Mouse (Mus musculus): ENCODE measurements around the gene Slc47a2. TPM values are rescaled to one million over a fixed set of nuclear protein-coding genes. Genes with fewer than 3 reads are reported as not detected.
"Not testable (repeated sequence)": the region's sequence is repeated elsewhere in the genome, so short reads cannot be mapped to it uniquely, and the experiment has no call there.

The Slc47a2 gene
- polyA plus RNA-seq, 1 experiment from 2014 or later = not detected

DNA sequence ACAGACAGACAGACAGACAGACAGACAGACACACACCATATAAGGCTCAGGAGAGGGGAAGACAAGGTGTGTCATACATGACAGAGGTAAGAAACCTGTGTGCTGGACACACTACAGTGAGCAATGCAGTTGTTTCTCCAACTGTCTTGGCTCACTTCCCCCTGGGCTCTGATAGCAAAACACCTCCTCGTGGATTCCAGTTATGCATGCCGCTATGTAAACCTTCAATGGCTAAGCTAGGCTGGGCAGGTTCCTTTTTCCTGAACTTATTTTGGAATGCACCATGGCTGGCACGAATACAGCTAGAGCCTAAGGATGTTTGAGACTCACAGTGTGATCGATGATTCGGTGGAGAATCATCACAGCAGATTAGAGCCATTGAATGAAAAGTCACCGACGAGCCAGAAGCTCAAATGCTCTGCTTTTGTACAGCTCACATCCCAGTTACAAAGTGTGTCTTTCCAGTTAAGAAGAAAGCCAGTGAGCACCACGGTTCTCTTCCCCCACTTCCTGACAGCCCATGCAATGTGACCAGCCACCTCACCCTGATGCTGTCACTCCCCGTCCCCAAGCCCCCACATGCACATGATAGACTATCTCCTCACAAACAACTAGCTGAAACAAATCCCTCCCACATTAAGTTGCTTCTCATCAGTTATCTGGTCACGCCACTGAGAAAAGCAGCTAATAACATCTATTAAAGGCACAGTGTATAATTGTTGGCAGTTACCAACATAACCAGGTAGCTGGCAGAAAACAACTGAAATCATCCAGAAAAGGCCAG is 21.6 kb downstream of the Slc47a2 start:
- Histone ChIP-seq H3K4me3 (no peak overlapping the region), H3K27me3 (replicated peaks; ENCODE audit: low read depth, poor library complexity, severe bottlenecking) (no peaks in the 10 kb centered on the region), H3K9me3 (no peaks in the 10 kb centered on the region), H3K36me3 (replicated peaks) (no peaks in the 10 kb centered on the region), H3K4me1 (peaks cover 8% of the 10 kb centered on the region), H3K27ac (replicated peaks) (no peak overlapping the region)
- 75% methylated on average over 10 of the region's 10 CpGs for WGBS
- no peak for DNase-seq (ENCODE audit: low spot score)

DNA sequence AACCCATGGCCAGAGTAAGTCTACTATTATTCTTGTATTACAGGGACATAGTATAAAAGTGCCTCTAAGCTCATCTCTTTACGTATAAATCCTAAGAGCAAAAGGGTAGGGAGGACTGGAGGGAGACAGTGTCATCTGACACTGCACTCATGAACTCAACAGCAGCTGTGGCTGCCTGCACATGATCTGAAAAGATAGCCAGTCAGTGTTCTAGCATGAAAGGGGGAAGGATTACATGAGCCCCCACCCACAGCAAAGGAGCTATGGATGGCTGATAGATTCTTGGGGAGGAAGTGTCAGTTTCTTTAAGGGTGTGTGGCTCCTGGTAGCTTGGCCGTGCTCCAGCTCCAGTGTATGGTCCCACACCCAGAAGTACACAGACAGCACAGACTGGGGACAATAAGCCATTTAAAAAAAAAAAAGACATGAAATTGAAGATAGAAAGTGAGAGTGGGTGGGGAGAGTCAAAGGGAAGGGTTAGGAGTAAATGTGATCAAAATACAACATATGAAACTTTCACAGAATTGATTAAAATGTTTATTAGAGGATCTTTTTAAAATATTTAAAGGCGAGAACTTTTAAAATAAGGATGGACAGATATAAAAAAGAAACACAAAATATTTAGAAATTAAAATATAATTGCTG is 22.6 kb downstream of the Slc47a2 start:
- peaks cover 8% of the 10 kb centered on the region for H3K4me1 ChIP-seq
- H3K4me3 ChIP-seq = no peak overlapping the region
- H3K9me3 ChIP-seq = no peaks in the 10 kb centered on the region
- no peak for DNase-seq (ENCODE audit: low spot score)
- 70% methylated on average over 3 of the region's 3 CpGs for WGBS
- H3K27me3 ChIP-seq (replicated peaks; ENCODE audit: low read depth, poor library complexity, severe bottlenecking) = no peaks in the 10 kb centered on the region
- H3K36me3 ChIP-seq (replicated peaks) = no peaks in the 10 kb centered on the region
- H3K27ac ChIP-seq (replicated peaks) = no peak overlapping the region

DNA sequence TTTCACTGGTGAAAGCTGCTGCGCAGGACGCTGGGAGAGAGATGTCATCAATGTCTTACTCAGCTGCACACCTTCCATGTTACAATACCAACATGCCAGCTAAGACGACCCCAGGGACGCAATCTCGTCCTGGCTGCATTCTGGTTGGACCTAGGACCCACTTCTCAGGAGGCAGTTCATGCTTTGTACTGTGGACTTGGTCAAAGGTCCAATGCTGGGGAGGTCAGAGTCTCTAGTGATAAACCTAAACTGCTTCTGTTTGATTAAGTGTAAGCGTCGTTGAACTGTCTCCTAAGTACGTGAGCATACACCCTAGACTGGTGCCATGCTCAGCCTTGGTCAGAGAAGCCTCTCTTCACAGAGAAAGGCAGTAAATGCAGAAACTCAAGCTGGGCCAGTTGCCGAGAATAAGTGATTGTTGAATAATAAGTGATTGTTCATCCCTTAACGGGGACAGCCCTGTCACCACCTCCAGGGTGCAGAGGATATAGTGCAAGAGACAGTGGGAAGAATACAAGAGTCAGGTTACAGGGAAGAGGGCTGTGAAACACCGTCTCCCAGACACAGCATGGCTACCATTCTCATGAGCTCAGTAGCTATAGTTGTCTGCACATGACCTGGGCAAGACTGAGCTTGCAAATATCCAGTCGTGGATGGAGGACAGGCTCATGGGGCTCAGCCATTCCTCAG is 23.3 kb downstream of the Slc47a2 start:
- no peak overlapping the region for H3K4me3 ChIP-seq
- 60% methylated on average over 12 of the region's 12 CpGs for WGBS
- no peaks in the 10 kb centered on the region for H3K36me3 ChIP-seq (replicated peaks)
- no peak overlapping the region for H3K27ac ChIP-seq (replicated peaks)
- H3K9me3 ChIP-seq = no peaks in the 10 kb centered on the region
- no peaks in the 10 kb centered on the region for H3K27me3 ChIP-seq (replicated peaks; ENCODE audit: low read depth, poor library complexity, severe bottlenecking)
- H3K4me1 ChIP-seq = peaks cover 8% of the 10 kb centered on the region
- no peak for DNase-seq (ENCODE audit: low spot score)

DNA sequence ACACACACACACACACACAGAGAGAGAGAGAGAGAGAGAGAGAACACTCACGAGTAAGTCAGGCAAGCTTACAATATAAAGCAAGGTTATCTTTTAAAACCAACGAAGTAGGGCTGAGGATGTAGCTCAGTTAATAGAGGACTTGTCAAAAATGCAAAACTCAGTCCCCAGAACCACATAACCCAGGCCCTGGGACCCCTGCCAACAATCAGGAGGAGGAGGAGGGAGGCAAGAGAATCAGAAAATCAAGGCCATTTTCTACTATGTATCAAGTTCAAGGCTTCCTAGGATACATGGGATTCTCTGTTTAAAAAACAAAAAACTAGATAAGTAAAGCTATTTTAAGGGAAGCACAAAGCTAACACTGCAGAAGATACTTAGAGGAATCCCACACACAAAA is 25.8 kb downstream of the Slc47a2 start:
- WGBS = 75% methylated on average over 2 of the region's 2 CpGs

DNA sequence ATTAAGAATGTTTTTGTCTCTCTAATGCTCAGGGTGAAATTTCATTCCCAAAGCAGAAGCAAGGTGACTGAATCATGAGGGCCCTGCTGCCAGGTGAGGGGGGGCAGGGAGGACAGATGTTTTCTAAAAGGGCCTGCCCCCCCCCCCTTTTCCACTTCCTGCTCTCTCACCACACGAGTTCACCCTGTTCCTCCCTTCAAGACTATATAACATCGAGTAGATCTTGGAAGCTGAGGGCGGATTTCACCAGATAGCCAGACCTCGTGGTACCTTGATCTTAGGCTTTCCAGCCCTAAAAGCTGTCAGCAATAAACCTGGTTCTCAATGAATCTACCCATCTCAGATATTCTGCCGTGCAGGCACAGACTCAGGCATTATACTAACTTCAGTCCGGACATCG is 32.3 kb downstream of the Slc47a2 start:
- Histone ChIP-seq H3K27me3 (replicated peaks; ENCODE audit: low read depth, poor library complexity, severe bottlenecking) (no peaks in the 10 kb centered on the region; the same call in 1 of the 2 replicates), H3K36me3 (replicated peaks) (no peaks in the 10 kb centered on the region), H3K27ac (replicated peaks) (no peak overlapping the region), H3K9me3 (0 out of 2 replicates have a peak, but pooled peaks cover 4% of the 10 kb centered on the region), H3K4me1 (peaks cover 7% of the 10 kb centered on the region), H3K4me3 (no peak overlapping the region)
- DNase-seq (ENCODE audit: low spot score) = no peak
- WGBS = 68% methylated on average over 7 of the region's 7 CpGs

More for the DNA sequence above, 25.8 kb downstream of the Slc47a2 start:
- Histone ChIP-seq H3K9me3 (no peaks in the 10 kb centered on the region), H3K4me3 (no peak overlapping the region), H3K36me3 (replicated peaks) (no peaks in the 10 kb centered on the region), H3K27me3 (replicated peaks; ENCODE audit: low read depth, poor library complexity, severe bottlenecking) (no peaks in the 10 kb centered on the region), H3K4me1 (peaks cover 8% of the 10 kb centered on the region), H3K27ac (replicated peaks) (no peak overlapping the region)
- no peak for DNase-seq (ENCODE audit: low spot score)

DNA sequence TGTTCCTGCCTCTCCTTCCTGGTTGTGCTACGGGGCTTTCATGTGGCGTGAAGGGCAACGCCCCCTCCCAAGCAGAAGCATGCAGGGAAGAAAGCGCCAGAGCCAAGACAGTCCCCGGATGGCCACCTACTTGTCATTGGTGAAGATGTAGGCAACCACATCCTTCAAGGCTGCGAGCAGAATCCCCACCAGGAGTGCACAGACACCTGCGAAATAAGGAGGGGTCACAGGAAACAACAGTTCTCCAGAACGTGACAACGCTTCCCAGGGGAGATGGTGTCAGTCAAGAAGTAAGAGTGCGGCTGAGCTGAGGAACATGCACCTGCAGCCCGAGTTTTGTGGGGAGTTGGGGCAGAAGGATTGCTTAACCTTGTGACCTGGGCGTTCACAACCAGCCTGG is 32.8 kb downstream of the Slc47a2 start:
- H3K9me3 ChIP-seq = 0 out of 2 replicates have a peak, but pooled peaks cover 4% of the 10 kb centered on the region
- H3K4me1 ChIP-seq = peaks cover 7% of the 10 kb centered on the region
- H3K27ac ChIP-seq (replicated peaks) = no peak overlapping the region
- no peaks in the 10 kb centered on the region for H3K36me3 ChIP-seq (replicated peaks)
- no peak overlapping the region for H3K4me3 ChIP-seq
- 62% methylated on average over 12 of the region's 12 CpGs for WGBS
- DNase-seq (ENCODE audit: low spot score) = no peak
- no peaks in the 10 kb centered on the region; the same call in 1 of the 2 replicates for H3K27me3 ChIP-seq (replicated peaks; ENCODE audit: low read depth, poor library complexity, severe bottlenecking)

DNA sequence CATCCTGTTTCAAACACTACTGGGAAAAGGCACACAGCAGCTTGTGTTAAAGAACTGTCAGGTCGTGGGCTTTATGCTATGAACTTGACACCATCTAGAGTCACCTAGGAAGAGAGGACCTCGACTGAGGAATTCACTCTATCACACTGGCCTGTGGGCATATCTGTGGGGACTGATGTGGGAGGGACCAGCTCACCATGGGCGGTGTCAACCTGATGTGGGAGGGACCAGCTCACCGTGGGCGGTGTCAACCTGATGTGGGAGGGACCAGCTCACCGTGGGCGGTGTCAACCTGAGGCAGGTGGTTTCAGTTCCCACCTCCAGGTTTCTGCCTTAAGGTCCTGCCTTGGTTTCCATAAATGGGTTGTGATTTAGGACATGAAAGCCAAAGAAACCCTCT is 34.9 kb downstream of the Slc47a2 start:
- Histone ChIP-seq H3K27ac (replicated peaks) (no peak overlapping the region), H3K9me3 (0 out of 2 replicates have a peak, but pooled peaks cover 4% of the 10 kb centered on the region), H3K36me3 (replicated peaks) (no peaks in the 10 kb centered on the region), H3K4me3 (no peak overlapping the region), H3K27me3 (replicated peaks; ENCODE audit: low read depth, poor library complexity, severe bottlenecking) (no peaks in the 10 kb centered on the region; the same call in 1 of the 2 replicates), H3K4me1 (peaks cover 7% of the 10 kb centered on the region)
- WGBS = 39% methylated on average over 7 of the region's 7 CpGs
- DNase-seq (ENCODE audit: low spot score) = no peak

DNA sequence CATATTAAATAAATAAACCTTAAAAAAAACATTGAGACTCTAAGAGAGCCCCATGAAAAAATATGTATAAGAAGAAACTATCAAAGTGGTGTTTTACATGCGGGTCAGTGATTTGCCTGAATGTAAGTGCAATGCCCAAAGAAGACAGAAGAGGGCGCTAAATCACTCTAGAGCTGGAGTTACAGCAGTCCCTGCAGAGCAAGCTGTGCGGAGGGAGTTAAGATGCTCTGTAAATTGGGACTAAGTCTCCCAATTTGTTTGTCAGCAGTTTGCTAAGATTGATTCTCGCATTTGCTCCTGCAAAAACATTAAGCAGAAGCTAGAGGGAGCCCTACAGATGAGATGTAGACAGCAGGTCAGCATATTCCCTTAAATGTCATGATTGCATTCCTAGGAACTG is 37.3 kb downstream of the Slc47a2 start:
- 79% methylated on average over 4 of the region's 4 CpGs for WGBS
- no peak for DNase-seq (ENCODE audit: low spot score)
- no peaks in the 10 kb centered on the region; the same call in 1 of the 2 replicates for H3K27me3 ChIP-seq (replicated peaks; ENCODE audit: low read depth, poor library complexity, severe bottlenecking)
- H3K36me3 ChIP-seq (replicated peaks) = no peaks in the 10 kb centered on the region
- 0 out of 2 replicates have a peak, but pooled peaks cover 4% of the 10 kb centered on the region for H3K9me3 ChIP-seq
- H3K27ac ChIP-seq (replicated peaks) = no peak overlapping the region
- peaks cover 7% of the 10 kb centered on the region for H3K4me1 ChIP-seq
- no peak overlapping the region for H3K4me3 ChIP-seq

DNA sequence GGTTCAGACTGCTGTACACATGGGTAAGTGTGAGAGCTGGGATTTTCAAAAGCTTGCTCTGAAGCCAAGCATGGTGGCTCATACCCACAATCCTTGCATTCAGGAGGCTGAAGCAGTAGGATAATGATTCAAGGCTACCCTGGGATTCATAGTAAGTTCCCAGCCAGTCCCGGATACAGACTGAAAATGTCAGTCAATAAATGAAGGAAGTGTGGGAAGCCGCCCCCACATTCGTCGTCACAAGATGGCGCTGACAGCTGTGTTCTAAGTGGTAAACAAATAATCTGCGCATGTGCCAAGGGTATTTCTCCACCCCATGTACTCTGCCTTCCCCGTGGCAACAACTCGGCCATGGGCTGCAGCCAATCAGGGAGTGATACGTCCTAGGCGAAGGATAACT is 38.1 kb downstream of the Slc47a2 start:
- peaks cover 10% of the 10 kb centered on the region for H3K4me1 ChIP-seq
- H3K4me3 ChIP-seq; H3K9me3 ChIP-seq; DNase-seq (ENCODE audit: low spot score); H3K27ac ChIP-seq (replicated peaks); H3K36me3 ChIP-seq (replicated peaks); H3K27me3 ChIP-seq (replicated peaks; ENCODE audit: low read depth, poor library complexity, severe bottlenecking): not testable (repeated sequence)
- 96% methylated on average over 7 of the region's 10 CpGs for WGBS

DNA sequence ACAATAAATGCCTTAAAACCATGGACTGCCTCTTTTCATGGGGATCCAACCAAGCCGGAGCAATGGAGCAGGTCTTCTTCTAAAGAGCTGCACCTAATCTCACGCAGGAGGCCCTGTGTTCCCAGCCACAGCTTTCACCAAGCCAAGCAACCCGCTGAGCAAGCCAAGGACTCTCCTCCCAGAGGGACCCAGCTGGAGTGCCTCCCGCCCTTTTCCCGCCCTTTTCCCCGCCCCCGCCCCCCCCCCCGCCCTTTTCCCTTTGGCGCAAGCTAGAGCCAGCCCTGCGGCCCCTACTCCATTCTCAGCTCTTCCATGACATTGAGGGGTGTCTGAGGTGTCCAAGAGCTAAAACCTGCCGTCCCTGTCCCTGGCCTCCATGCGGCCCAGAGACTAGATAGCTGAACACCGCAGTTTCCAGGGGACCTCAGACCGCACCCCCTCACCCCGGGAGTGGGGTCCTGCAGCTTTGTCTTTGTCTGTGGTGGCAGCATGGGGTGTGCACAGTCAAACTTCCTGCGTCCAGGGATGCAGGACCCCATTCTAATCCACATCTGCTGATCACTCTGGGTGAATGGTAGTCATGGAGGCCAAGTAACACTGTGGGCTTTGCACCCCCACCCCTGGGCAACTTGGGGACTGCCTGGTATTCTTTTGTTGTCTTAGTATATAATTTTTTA is 41.8 kb downstream of the Slc47a2 start:
- Histone ChIP-seq H3K4me3 (peak overlapping the region; percentile 27), H3K27ac (replicated peaks) (peak overlapping the region; percentile 72), H3K36me3 (replicated peaks) (no peaks in the 10 kb centered on the region), H3K9me3 (0 out of 2 replicates have a peak, but pooled peaks cover 3% of the 10 kb centered on the region), H3K4me1 (peaks cover 13% of the 10 kb centered on the region), H3K27me3 (replicated peaks; ENCODE audit: low read depth, poor library complexity, severe bottlenecking) (0 out of 2 replicates have a peak, but pooled peaks cover 2% of the 10 kb centered on the region)
- peak; percentile 39 for DNase-seq (ENCODE audit: low spot score)
- WGBS = 16% methylated on average over 16 of the region's 16 CpGs

DNA sequence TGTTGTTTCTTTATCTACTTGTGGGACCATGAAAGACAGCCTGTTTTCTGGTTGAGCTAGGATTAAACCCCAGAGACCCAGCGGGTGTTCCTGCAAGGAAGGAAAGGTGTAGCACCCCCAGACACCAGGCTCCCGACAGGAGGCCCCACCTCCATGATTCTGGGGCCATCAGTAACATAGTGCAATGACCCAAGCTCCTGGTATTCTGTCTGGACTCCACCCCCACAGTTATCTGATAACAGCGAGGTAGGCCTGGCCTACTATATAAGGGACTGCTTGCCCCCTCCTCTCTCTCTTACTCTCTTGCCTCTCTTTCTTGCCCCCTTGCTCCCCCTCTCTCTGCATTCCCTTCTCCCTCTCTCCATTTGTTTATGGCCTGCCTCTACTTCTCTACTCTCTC is 42.5 kb downstream of the Slc47a2 start:
- Histone ChIP-seq H3K4me1 (peaks cover 13% of the 10 kb centered on the region), H3K36me3 (replicated peaks) (no peaks in the 10 kb centered on the region), H3K27ac (replicated peaks) (no peak overlapping the region; the same call in 1 of the 2 replicates), H3K4me3 (no peak overlapping the region), H3K27me3 (replicated peaks; ENCODE audit: low read depth, poor library complexity, severe bottlenecking) (0 out of 2 replicates have a peak, but pooled peaks cover 2% of the 10 kb centered on the region), H3K9me3 (no peaks in the 10 kb centered on the region)
- WGBS = 58% methylated on average over 3 of the region's 3 CpGs
- DNase-seq (ENCODE audit: low spot score) = no peak

DNA sequence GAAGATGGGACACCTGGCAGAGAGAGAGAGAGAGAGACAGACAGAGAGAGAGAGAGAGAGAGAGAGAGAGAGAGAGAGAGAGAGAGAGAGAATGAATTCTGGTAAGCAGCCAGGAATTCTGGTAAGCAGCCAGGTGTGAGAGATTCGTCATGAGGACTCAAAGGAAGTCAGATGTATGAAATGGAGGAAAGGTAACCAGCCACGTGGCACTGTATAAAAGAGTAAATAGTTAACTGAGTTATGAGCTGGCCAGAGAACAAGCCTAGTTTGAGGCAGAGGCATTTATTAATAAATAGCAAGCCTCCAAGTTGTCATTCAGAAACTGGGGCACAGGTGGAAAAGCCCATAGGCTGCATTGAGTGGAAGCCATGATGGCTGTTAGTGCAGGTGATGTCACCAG is 44.8 kb downstream of the Slc47a2 start:
- peaks cover 13% of the 10 kb centered on the region for H3K4me1 ChIP-seq
- 0 out of 2 replicates have a peak, but pooled peaks cover 2% of the 10 kb centered on the region for H3K27me3 ChIP-seq (replicated peaks; ENCODE audit: low read depth, poor library complexity, severe bottlenecking)
- 82% methylated on average over 2 of the region's 2 CpGs for WGBS
- H3K4me3 ChIP-seq = no peak overlapping the region
- H3K27ac ChIP-seq (replicated peaks) = no peak overlapping the region
- H3K9me3 ChIP-seq = no peaks in the 10 kb centered on the region
- H3K36me3 ChIP-seq (replicated peaks) = no peaks in the 10 kb centered on the region
- DNase-seq (ENCODE audit: low spot score) = no peak

Data from embryonic facial prominence, embryonic 10.5 days (tissue).